Mouse (Mus musculus): ENCODE measurements at regions not wholly inside any gene's neighbourhood (a gene's known extent, or its start where the extent isn't known, plus 50 kb on each side); places are given as distances from the start of the nearest gene placed in this dataset.
"Not testable (repeated sequence)": the region's sequence is repeated elsewhere in the genome, so short reads cannot be mapped to it uniquely, and the experiment has no call there.

DNA sequence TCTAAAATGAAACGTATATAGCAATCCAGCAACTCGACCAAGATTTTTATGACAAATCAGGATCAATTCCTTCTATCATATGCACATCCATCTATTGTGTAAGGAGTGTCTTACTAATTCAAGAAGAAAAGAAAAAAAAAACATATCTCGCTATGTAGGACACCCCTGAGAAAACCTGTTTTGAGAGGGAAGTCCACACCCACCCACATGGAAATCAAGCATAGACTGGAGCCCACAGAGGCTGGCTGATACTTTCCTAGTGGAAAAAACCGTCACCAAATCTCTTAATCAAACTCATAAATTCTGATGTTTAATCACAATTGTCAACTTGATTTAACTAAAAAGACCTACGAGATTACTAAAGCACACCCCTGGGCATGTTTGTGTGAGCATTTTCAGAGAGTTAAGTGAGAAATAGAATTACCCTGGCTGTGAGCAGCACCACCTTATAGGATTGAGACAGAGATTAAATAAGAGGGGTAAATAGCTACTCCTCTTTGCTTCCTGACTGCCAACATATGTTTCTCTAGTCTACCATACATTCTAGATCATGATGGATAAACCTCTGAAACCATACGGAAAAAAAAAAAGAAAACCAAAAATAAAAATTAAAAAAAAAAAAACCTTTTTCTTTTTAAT, 525.9 kb downstream of the Gm10283 start:
- Histone ChIP-seq H3K4me1 (ENCODE audit: control insufficient read depth, insufficient read depth, low read length) (no peaks in the 10 kb centered on the region), H3K9me3 (ENCODE audit: control insufficient read depth, low read length) (no peaks in the 10 kb centered on the region), H3K27ac (replicated peaks; ENCODE audit: low read depth, low read length) (no peak overlapping the region), H3K36me3 (ENCODE audit: control insufficient read depth, insufficient read depth, low read length) (no peaks in the 10 kb centered on the region), H3K9ac (replicated peaks; ENCODE audit: low read length) (no peak overlapping the region), H3K4me2 (ENCODE audit: low read length) (no peak overlapping the region), H3K4me3 (replicated peaks; ENCODE audit: low read depth, low read length) (no peak overlapping the region), H3K27me3 (ENCODE audit: control insufficient read depth, insufficient read depth, low read length) (no peaks in the 10 kb centered on the region)
- ATAC-seq (ENCODE audit: low FRiP score, low TSS enrichment) (no peak), DNase-seq (no peak)
- WGBS: 86% methylated on average over 6 of the region's 6 CpGs

DNA sequence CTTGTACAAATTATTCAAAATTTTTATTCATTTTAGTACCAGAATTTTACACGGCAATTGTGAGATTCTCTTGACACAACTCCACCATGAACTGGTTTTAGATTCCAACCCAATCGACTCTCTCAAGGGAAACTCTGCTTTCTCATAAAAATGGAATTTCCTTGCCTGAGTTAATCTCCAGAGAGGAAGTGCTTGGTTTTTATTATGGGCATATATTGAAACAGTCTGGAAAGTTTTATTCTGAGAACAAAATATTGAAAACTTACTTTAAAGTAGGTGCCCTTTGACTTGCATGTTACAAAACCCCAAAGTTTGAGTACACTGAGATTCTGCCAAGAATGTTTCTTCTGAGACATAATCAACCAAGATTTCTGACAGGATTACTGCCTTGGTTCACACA, 537.6 kb downstream of the Gm10283 start:
- Histone ChIP-seq H3K27ac (replicated peaks; ENCODE audit: low read depth, low read length) (no peak overlapping the region), H3K9me3 (ENCODE audit: control insufficient read depth, low read length) (no peaks in the 10 kb centered on the region), H3K27me3 (ENCODE audit: control insufficient read depth, insufficient read depth, low read length) (no peaks in the 10 kb centered on the region), H3K4me1 (ENCODE audit: control insufficient read depth, insufficient read depth, low read length) (no peaks in the 10 kb centered on the region), H3K9ac (replicated peaks; ENCODE audit: low read length) (no peak overlapping the region), H3K36me3 (ENCODE audit: control insufficient read depth, insufficient read depth, low read length) (no peaks in the 10 kb centered on the region), H3K4me2 (ENCODE audit: low read length) (no peak overlapping the region), H3K4me3 (replicated peaks; ENCODE audit: low read depth, low read length) (no peak overlapping the region)
- ATAC-seq (ENCODE audit: low FRiP score, low TSS enrichment) (no peak), DNase-seq (no peak)
- 95% methylated on average over 2 of the region's 2 CpGs for WGBS

DNA sequence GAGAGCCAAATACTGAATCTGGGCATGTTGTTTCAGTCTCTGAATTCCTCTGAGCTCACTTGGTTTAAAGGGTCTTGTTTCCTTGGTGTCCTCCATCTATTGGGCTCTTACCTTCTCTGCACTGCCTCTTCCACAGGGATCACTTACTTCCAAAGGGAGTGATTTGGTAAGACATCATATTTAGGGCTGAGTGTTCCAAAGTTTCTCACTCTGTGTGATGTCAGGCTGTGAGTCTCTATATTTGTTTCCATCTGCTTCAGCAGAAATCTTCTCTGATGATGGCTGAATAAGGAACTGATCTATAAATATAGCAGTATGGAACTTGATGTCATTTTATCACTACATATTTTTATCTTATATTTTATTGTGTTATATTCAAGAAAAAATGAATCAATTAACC, 539.8 kb downstream of the Gm10283 start:
- no peaks in the 10 kb centered on the region for H3K36me3 ChIP-seq (ENCODE audit: control insufficient read depth, insufficient read depth, low read length)
- H3K4me3 ChIP-seq (replicated peaks; ENCODE audit: low read depth, low read length): no peak overlapping the region
- DNase-seq (no peak), ATAC-seq (ENCODE audit: low FRiP score, low TSS enrichment) (no peak)
- no peak overlapping the region for H3K9ac ChIP-seq (replicated peaks; ENCODE audit: low read length)
- no peaks in the 10 kb centered on the region for H3K9me3 ChIP-seq (ENCODE audit: control insufficient read depth, low read length)
- H3K27me3 ChIP-seq (ENCODE audit: control insufficient read depth, insufficient read depth, low read length): no peaks in the 10 kb centered on the region
- H3K4me1 ChIP-seq (ENCODE audit: control insufficient read depth, insufficient read depth, low read length): no peaks in the 10 kb centered on the region
- H3K27ac ChIP-seq (replicated peaks; ENCODE audit: low read depth, low read length): no peak overlapping the region
- no peak overlapping the region for H3K4me2 ChIP-seq (ENCODE audit: low read length)

DNA sequence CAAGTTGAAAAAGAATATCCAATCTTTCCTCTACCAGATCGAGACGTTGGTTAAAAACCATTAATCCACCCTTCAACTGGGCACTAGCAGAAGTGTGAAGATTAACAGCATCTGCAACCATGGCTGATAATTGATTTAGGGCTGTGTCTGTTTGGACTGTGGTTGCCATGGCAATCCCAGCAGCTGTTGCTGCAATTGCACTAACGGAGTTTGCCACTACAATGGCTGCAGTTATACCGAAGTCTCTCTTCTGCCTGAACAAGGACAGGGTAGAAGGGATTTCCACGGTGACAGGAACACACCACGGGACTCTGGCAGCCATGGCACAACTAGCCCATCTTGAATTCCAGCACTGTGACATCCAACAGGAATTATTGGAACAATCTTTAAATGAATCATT, 549.3 kb downstream of the Gm10283 start:
- H3K4me3 ChIP-seq (replicated peaks; ENCODE audit: low read depth, low read length); ATAC-seq (ENCODE audit: low FRiP score, low TSS enrichment); H3K4me2 ChIP-seq (ENCODE audit: low read length); H3K27me3 ChIP-seq (ENCODE audit: control insufficient read depth, insufficient read depth, low read length); H3K4me1 ChIP-seq (ENCODE audit: control insufficient read depth, insufficient read depth, low read length); H3K9ac ChIP-seq (replicated peaks; ENCODE audit: low read length); H3K27ac ChIP-seq (replicated peaks; ENCODE audit: low read depth, low read length); H3K36me3 ChIP-seq (ENCODE audit: control insufficient read depth, insufficient read depth, low read length); H3K9me3 ChIP-seq (ENCODE audit: control insufficient read depth, low read length): not testable (repeated sequence)
- DNase-seq: peak; percentile 40
- 56% methylated on average over 6 of the region's 6 CpGs for WGBS

DNA sequence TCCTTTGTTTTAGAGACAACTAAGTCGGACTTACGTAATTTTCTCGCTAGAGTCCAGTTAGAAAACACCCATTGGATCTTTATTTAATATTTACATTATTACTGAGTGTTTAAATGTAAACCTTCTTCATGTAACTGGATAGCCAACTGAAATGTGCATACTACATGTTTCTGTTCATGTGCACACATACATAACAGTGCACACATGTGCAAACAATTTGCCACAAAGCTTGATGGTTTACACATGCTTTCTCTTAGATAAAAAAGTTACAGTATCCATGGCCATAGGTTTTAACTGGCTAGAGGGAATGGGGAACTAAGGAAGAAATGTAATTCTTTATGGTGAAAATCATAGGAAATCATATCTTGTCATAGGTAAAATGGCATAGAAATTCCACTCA, 596.2 kb downstream of the Gm10283 start:
- Histone ChIP-seq H3K4me3 (replicated peaks; ENCODE audit: low read depth, low read length) (no peak overlapping the region), H3K4me1 (ENCODE audit: control insufficient read depth, insufficient read depth, low read length) (no peaks in the 10 kb centered on the region), H3K4me2 (ENCODE audit: low read length) (no peak overlapping the region), H3K9me3 (ENCODE audit: control insufficient read depth, low read length) (no peaks in the 10 kb centered on the region), H3K27ac (replicated peaks; ENCODE audit: low read depth, low read length) (no peak overlapping the region), H3K36me3 (ENCODE audit: control insufficient read depth, insufficient read depth, low read length) (no peaks in the 10 kb centered on the region), H3K27me3 (ENCODE audit: control insufficient read depth, insufficient read depth, low read length) (no peaks in the 10 kb centered on the region), H3K9ac (replicated peaks; ENCODE audit: low read length) (no peak overlapping the region)
- WGBS: 97% methylated on average over 3 of the region's 3 CpGs
- no peak for DNase-seq
- no peak for ATAC-seq (ENCODE audit: low FRiP score, low TSS enrichment)
